Mouse (Mus musculus): ENCODE measurements around the gene Fam19a4. TPM values are rescaled to one million over a fixed set of nuclear protein-coding genes. Genes with fewer than 3 reads are reported as not detected.
"Not testable (repeated sequence)": the region's sequence is repeated elsewhere in the genome, so short reads cannot be mapped to it uniquely, and the experiment has no call there.

The Fam19a4 gene
- polyA plus RNA-seq, 1 experiment from 2014 or later = 1.2 TPM

DNA sequence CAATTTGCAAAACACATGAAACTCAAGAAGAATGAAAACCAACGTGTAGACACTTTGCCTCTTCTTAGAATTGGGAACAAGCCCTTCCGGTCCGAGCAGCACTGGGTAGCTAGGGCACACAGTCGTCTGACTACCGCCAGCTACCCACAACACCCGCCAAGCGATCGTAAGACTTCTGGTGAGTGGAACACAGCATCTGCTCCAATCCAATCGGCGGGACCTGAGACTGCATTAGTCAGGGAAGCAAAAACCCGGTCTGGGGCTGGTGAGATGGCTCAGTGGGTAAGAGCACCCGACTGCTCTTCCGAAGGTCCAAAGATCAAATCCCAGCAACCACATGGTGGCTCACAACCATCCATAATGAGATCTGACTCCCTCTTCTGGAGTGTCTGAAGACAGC, 183.6 kb downstream of the Fam19a4 start:
- not testable (repeated sequence) for H3K36me3 ChIP-seq (replicated peaks); H3K4me3 ChIP-seq; H3K27me3 ChIP-seq (replicated peaks; ENCODE audit: low read depth, poor library complexity, severe bottlenecking); DNase-seq (ENCODE audit: low spot score); H3K4me1 ChIP-seq; H3K27ac ChIP-seq (replicated peaks); H3K9me3 ChIP-seq
- 91% methylated on average over 13 of the region's 13 CpGs for WGBS

DNA sequence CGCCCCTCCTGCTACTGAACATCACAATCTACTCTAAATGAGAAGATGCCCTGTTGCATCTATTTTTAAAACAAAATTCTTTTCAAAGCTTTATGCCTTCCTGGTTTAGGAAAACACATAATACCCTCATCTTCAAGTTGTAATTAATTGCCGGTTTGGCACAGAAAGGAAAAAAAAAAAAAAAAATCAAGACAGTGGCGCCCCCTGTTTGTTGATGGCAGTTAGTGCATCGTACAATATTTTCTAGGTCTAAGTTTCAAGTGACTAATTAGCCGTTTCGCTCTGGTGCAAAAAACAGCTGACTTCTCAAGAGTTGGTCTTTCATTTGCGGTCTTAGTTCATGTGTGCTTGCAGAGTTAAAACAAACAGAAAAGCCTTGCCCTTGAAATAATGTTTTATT, 207.1 kb downstream of the Fam19a4 start:
- Histone ChIP-seq H3K4me3 (no peak overlapping the region), H3K27me3 (replicated peaks; ENCODE audit: low read depth, poor library complexity, severe bottlenecking) (no peaks in the 10 kb centered on the region), H3K9me3 (no peaks in the 10 kb centered on the region), H3K36me3 (replicated peaks) (no peaks in the 10 kb centered on the region), H3K4me1 (no peaks in the 10 kb centered on the region), H3K27ac (replicated peaks) (no peak overlapping the region)
- DNase-seq (ENCODE audit: low spot score) = no peak
- 69% methylated on average over 7 of the region's 7 CpGs for WGBS

DNA sequence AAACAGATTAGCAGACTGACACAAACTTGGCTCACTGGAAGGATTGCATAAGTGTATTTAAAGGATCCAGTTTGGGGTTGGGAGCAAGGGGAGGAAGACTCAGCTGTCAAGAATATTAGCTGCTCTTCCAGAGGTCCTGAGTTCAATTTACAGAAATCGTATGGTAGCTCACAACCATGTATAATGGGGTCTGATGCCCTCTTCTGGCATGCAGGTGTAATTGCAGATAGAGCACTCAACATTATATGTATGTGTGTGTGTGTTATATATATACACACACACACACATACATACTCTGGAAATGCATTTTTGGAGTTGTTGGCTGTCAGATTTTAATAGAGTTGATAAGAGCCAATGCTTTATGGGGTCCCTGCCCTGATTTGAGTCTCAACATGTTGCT, 216.3 kb downstream of the Fam19a4 start:
- peak; percentile 9 for DNase-seq (ENCODE audit: low spot score)

DNA sequence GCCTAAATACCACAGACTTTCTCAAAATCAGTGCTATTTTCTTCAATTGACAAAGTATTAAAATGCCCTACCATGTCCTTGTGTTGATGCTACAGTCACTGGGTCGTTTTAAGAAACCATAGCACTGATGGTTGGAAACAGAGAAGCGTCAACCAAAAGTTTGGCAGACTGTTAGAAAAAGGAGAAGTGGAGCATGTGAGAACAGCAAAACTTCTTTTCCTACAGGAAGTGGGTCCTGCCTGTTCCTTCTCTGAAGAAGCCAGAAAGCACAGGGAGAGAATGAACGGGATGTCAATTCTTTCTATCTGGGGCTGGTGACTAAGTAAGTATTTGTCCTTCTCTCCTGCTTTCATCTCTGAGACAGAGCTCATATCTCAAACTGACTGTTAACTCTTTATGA, 219.6 kb downstream of the Fam19a4 start:
- Histone ChIP-seq H3K4me3 (no peak overlapping the region), H3K36me3 (replicated peaks) (no peaks in the 10 kb centered on the region), H3K9me3 (no peaks in the 10 kb centered on the region), H3K27ac (replicated peaks) (no peak overlapping the region), H3K27me3 (replicated peaks; ENCODE audit: low read depth, poor library complexity, severe bottlenecking) (no peaks in the 10 kb centered on the region), H3K4me1 (no peaks in the 10 kb centered on the region)
- no peak for DNase-seq (ENCODE audit: low spot score)
- WGBS = 79% methylated on average over 3 of the region's 3 CpGs

More for the DNA sequence above, 216.3 kb downstream of the Fam19a4 start:
- Histone ChIP-seq H3K27ac (replicated peaks) (no peak overlapping the region), H3K9me3 (no peaks in the 10 kb centered on the region), H3K36me3 (replicated peaks) (no peaks in the 10 kb centered on the region), H3K27me3 (replicated peaks; ENCODE audit: low read depth, poor library complexity, severe bottlenecking) (no peaks in the 10 kb centered on the region), H3K4me1 (no peaks in the 10 kb centered on the region), H3K4me3 (no peak overlapping the region)
- WGBS = 46% methylated on average over 1 of the region's 1 CpGs

DNA sequence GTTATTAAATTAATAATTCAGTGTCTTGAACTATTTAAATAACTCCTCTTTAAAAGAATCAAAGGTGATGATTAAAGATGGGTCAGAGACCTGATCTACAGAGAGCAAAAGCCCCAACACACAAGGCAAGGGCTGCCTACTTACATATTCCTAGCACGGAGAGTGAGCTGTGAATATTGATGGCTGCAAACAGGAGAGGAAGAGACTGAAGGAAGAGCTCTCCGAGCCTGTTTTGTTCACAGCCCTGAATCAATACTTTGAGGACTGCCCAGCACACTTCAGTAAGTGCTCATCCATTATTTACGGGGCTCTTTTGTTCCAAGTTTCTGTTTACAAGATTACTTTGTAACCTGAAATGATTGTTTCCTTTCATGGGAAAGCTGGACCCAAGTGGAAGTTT, 233.6 kb downstream of the Fam19a4 start:
- Histone ChIP-seq H3K4me1 (no peaks in the 10 kb centered on the region), H3K36me3 (replicated peaks) (no peaks in the 10 kb centered on the region), H3K27ac (replicated peaks) (no peak overlapping the region), H3K9me3 (no peaks in the 10 kb centered on the region), H3K27me3 (replicated peaks; ENCODE audit: low read depth, poor library complexity, severe bottlenecking) (no peaks in the 10 kb centered on the region), H3K4me3 (no peak overlapping the region)
- WGBS = 71% methylated on average over 3 of the region's 3 CpGs
- no peak for DNase-seq (ENCODE audit: low spot score)

GRCm38 (mm10) chr6:96802981-96803380, 257.2 kb downstream of the Fam19a4 start:
- Histone ChIP-seq H3K36me3 (replicated peaks) (no peaks in the 10 kb centered on the region), H3K4me1 (no peaks in the 10 kb centered on the region), H3K27ac (replicated peaks) (no peak overlapping the region), H3K27me3 (replicated peaks; ENCODE audit: low read depth, poor library complexity, severe bottlenecking) (no peaks in the 10 kb centered on the region), H3K4me3 (no peak overlapping the region), H3K9me3 (no peaks in the 10 kb centered on the region)
- no peak for DNase-seq (ENCODE audit: low spot score)
- WGBS = 79% methylated on average over 3 of the region's 3 CpGs

DNA sequence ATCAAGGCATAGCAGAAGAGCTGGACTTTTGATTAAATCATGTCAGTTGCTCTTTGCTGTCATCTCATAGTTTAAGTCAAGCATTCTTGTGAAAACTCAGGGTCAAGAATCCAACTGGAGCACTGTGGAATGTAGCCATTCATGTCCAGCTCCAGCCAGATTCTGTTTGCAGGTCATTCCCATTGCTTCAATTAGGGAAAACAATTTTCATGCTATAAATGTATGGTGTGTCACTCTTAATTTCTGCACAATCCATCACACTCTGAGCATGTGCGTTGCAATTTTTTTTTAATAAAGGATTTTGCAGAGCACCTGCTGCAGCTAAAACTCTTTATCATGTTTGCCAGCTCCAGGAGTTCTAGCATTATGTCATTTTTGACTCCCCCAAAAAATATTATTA, 261.5 kb downstream of the Fam19a4 start:
- no peaks in the 10 kb centered on the region for H3K4me1 ChIP-seq
- H3K36me3 ChIP-seq (replicated peaks) = no peaks in the 10 kb centered on the region
- WGBS = 84% methylated on average over 1 of the region's 1 CpGs
- no peak overlapping the region for H3K27ac ChIP-seq (replicated peaks)
- no peak overlapping the region for H3K4me3 ChIP-seq
- H3K27me3 ChIP-seq (replicated peaks; ENCODE audit: low read depth, poor library complexity, severe bottlenecking) = no peaks in the 10 kb centered on the region
- H3K9me3 ChIP-seq = no peaks in the 10 kb centered on the region
- DNase-seq (ENCODE audit: low spot score) = no peak

GRCm38 (mm10) chr6:96797451-96797850, 262.8 kb downstream of the Fam19a4 start:
- Histone ChIP-seq H3K27ac (replicated peaks) (no peak overlapping the region), H3K4me1 (no peaks in the 10 kb centered on the region), H3K27me3 (replicated peaks; ENCODE audit: low read depth, poor library complexity, severe bottlenecking) (no peaks in the 10 kb centered on the region), H3K36me3 (replicated peaks) (no peaks in the 10 kb centered on the region), H3K4me3 (no peak overlapping the region), H3K9me3 (no peaks in the 10 kb centered on the region)
- no peak for DNase-seq (ENCODE audit: low spot score)
- 89% methylated on average over 4 of the region's 4 CpGs for WGBS

Other genes starting within 250 kb of the Fam19a4 start
- 9.3 and 10.5 TPM in 2 replicates for gene Eogt, start 88.8 kb upstream of the Fam19a4 start, polyA plus RNA-seq (2016; fragmentation: Nextera tagmentation; extraction: Ambion mirVana)
- gene Tmf1, start 118.7 kb upstream of the Fam19a4 start, polyA plus RNA-seq (2016; fragmentation: Nextera tagmentation; extraction: Ambion mirVana) = 26.6 and 30.1 TPM in 2 replicates
- gene Uba3, start 145.2 kb upstream of the Fam19a4 start, polyA plus RNA-seq (2016; fragmentation: Nextera tagmentation; extraction: Ambion mirVana) = 83.7 and 88.7 TPM in 2 replicates
- gene Arl6ip5, start 150.3 kb upstream of the Fam19a4 start, polyA plus RNA-seq (2016; fragmentation: Nextera tagmentation; extraction: Ambion mirVana) = 30.0 and 34.7 TPM in 2 replicates
- not detected in 2 replicates for gene Lmod3, start 192.3 kb upstream of the Fam19a4 start, polyA plus RNA-seq (2016; fragmentation: Nextera tagmentation; extraction: Ambion mirVana)